In the genomic region with DNA sequence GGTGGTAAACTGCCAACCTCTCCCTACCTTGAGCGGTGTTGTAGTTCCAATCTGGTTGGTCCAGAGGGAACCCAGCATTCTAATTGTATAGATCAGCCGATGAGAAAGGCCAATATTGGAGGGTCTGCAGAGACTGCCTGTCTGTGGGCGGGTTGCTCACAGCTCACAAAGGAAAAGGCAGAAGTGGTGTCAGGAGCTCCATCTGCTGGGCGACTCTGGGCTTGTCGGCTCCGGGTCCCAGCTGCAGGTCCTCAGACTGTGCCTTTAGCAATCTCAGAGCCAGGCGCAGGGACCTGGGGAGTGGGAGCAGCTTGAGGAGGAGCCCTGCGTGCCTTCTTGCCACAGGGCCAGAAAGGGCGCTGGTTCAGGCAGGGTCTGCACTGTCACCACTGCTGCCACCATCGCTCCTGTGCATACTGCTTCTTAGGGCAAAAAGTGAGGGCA, we compare ENCODE assay signal across 10 mouse cellular contexts. TPM values are rescaled to one million over a fixed set of nuclear protein-coding genes. Genes with fewer than 3 reads are reported as not detected.
DNase-seq lines count a peak whose midpoint lies in the region; ATAC-seq lines count a peak whose summit lies in the region.
"Had no signal": no experiment of that assay in that cellular context is flagged by ENCODE, and none has a peak within 500 bp of the region (broad histone marks: within the 10 kb centered on the region; RNA-seq: fewer than 3 reads in every experiment).

No protein-coding gene starts in this region.

- H3K4me1 ChIP-seq in neural tube, embryonic 15.5 days, result peaks cover 6% of the 10 kb centered on the region

- no peaks in the 10 kb centered on the region for H3K9me3 ChIP-seq in neural tube, embryonic 15.5 days (replicated peaks)

- no peak overlapping the region for H3K27ac ChIP-seq in neural tube, embryonic 15.5 days (replicated peaks)

- WGBS in neural tube, embryonic 15.5 days, result 21% methylated on average over 10 of the region's 10 CpGs

- DNase-seq in cerebellum, postnatal 4 days (ENCODE audit: low spot score in 2 of 2), result peak; percentile 23 to 55
- DNase-seq in 3134 (ENCODE audit: extremely low read depth, insufficient read length, low spot score), result peak; percentile 13
- peak; percentile 33 to 35 for DNase-seq in adrenal gland, postnatal 36 days
- peak; percentile 6 for DNase-seq in gastrocnemius, postnatal 10 days
- peak; percentile 26 to 32 for DNase-seq in left cerebral cortex, postnatal 14 days (ENCODE audit: low spot score in 2 of 2)

- ATAC-seq in cerebellum, adult (ENCODE audit: insufficient number of reproducible peaks, low FRiP score, low TSS enrichment), result no peak
- peak; percentile 53; the same call in 1 of the 2 replicates for ATAC-seq in neural tube, embryonic 15.5 days (ENCODE audit: low FRiP score)
- no peak for ATAC-seq in erythroid progenitor cell, adult 5-6 weeks (replicated peaks; ENCODE audit: low FRiP score, poor library complexity, severe bottlenecking)

- no peaks in the 10 kb centered on the region for H3K27me3 ChIP-seq in neural tube, embryonic 15.5 days (replicated peaks)

- H3K9ac ChIP-seq in neural tube, embryonic 15.5 days (replicated peaks), result no peak overlapping the region

- no peaks in the 10 kb centered on the region for H3K36me3 ChIP-seq in neural tube, embryonic 15.5 days
- H3K36me3 ChIP-seq: G1E had no signal

- intact Hi-C loops in left cerebral cortex, postnatal 14 days (cut with DNase I), result no loop called here

- peak overlapping the region; percentile 47 for H3K4me2 ChIP-seq in neural tube, embryonic 15.5 days

- no peak overlapping the region for H3K4me3 ChIP-seq in neural tube, embryonic 15.5 days (replicated peaks)

RNA-seq across cellular contexts. Expression of gene Gm32802, which starts 7.6 kb away (rescaled TPM):
- total RNA-seq in adrenal gland, postnatal 36 days (2021), result under 1 TPM; 0.50 to 0.53 TPM
- under 1 TPM; 0.38 to 0.50 TPM for total RNA-seq in gastrocnemius, postnatal 10 days (2021)
- total RNA-seq in left cerebral cortex, postnatal 14 days (2021), result under 1 TPM; 0.75 to 0.85 TPM
- 0.15 and 0.22 TPM in 2 replicates for polyA plus RNA-seq in neural tube, embryonic 15.5 days (2015; fragmentation: Nextera tagmentation; extraction: Ambion mirVana)
- not detected in 2 replicates for total RNA-seq in erythroid progenitor cell, adult 5-6 weeks (2015; ENCODE audit: low replicate concordance)
- not detected in 2 replicates for total RNA-seq in erythroid progenitor cell, adult 5-6 weeks (2017; ENCODE audit: low replicate concordance)
- total RNA-seq: G1E had no signal
- polyA plus RNA-seq: G1E; gonadal fat pad, adult 2 months had no signal

RNA-seq across cellular contexts. Expression of gene Gm32717, which starts 10.3 kb away (rescaled TPM):
- under 1 TPM; 0.50 to 0.53 TPM for total RNA-seq in adrenal gland, postnatal 36 days (2021)
- under 1 TPM; 0.38 to 0.50 TPM for total RNA-seq in gastrocnemius, postnatal 10 days (2021)
- under 1 TPM; 0.75 to 0.85 TPM for total RNA-seq in left cerebral cortex, postnatal 14 days (2021)
- polyA plus RNA-seq in neural tube, embryonic 15.5 days (2015; fragmentation: Nextera tagmentation; extraction: Ambion mirVana), result 0.15 and 0.22 TPM in 2 replicates
- not detected in 2 replicates for total RNA-seq in erythroid progenitor cell, adult 5-6 weeks (2015; ENCODE audit: low replicate concordance)
- total RNA-seq in erythroid progenitor cell, adult 5-6 weeks (2017; ENCODE audit: low replicate concordance), result not detected in 2 replicates
- total RNA-seq: G1E had no signal
- polyA plus RNA-seq: G1E; gonadal fat pad, adult 2 months had no signal

RNA-seq across cellular contexts. Expression of gene Iltifb, which starts 44.0 kb away (rescaled TPM):
- not detected for total RNA-seq in adrenal gland, postnatal 36 days (2021)
- not detected for total RNA-seq in gastrocnemius, postnatal 10 days (2021)
- not detected for total RNA-seq in left cerebral cortex, postnatal 14 days (2021)
- polyA plus RNA-seq in neural tube, embryonic 15.5 days (2015; fragmentation: Nextera tagmentation; extraction: Ambion mirVana), result not detected in 2 replicates
- not detected in 2 replicates for total RNA-seq in erythroid progenitor cell, adult 5-6 weeks (2015; ENCODE audit: low replicate concordance)
- not detected in 2 replicates for total RNA-seq in erythroid progenitor cell, adult 5-6 weeks (2017; ENCODE audit: low replicate concordance)
- total RNA-seq: G1E had no signal
- polyA plus RNA-seq: G1E; gonadal fat pad, adult 2 months had no signal

RNA-seq across cellular contexts. Expression of gene Il22, which starts 46.1 kb away (rescaled TPM):
- total RNA-seq in adrenal gland, postnatal 36 days (2021), result not detected
- total RNA-seq in gastrocnemius, postnatal 10 days (2021), result not detected
- not detected for total RNA-seq in left cerebral cortex, postnatal 14 days (2021)
- 0.22 TPM in 1 of 2 replicates, not detected in the other for polyA plus RNA-seq in neural tube, embryonic 15.5 days (2015; fragmentation: Nextera tagmentation; extraction: Ambion mirVana)
- not detected in 2 replicates for total RNA-seq in erythroid progenitor cell, adult 5-6 weeks (2015; ENCODE audit: low replicate concordance)
- not detected in 2 replicates for total RNA-seq in erythroid progenitor cell, adult 5-6 weeks (2017; ENCODE audit: low replicate concordance)
- total RNA-seq: G1E had no signal
- polyA plus RNA-seq: G1E; gonadal fat pad, adult 2 months had no signal
